Mouse (Mus musculus) MEL (cell line): ENCODE results near the gene Gm20388. TPM values are rescaled to one million over a fixed set of nuclear protein-coding genes. Genes with fewer than 3 reads are reported as not detected.

Experiments used
- DNase-seq: peaks from one replicate; pipeline ENCODE4 v3.0.0; 2011; ENCODE audit warnings: low read depth, low spot score
- H3K27ac ChIP-seq: 2 replicates; pipeline ENCODE4 v1.5.1; 2012; ENCODE audit warnings: low read depth, mild to moderate bottlenecking, control low read depth, low read length, moderate library complexity; ENCODE audit not compliant: control insufficient read depth
- H3K27me3 ChIP-seq, 2 experiments: fragments of 150-350 bp in 1 of 2; sonication (generic) in 1 of 2; 2 replicates each; pipeline ENCODE4 v1.6.1; 2012; ENCODE audit warnings: low read length in 2 of 2, mild to moderate bottlenecking in 2 of 2, improper control_type of control experiment in 1 of 2, moderate library complexity in 1 of 2; ENCODE audit not compliant: insufficient read depth in 2 of 2, control insufficient read depth in 1 of 2
- H3K36me3 ChIP-seq, 2 experiments: 2 replicates each; pipeline ENCODE4 v1.6.1; 2012 to 2014; ENCODE audit warnings: low read length in 2 of 2, improper control_type of control experiment in 1 of 2, inconsistent platforms in 1 of 2, mild to moderate bottlenecking in 1 of 2; ENCODE audit not compliant: insufficient read depth in 2 of 2, control insufficient read depth in 1 of 2
- H3K4me1 ChIP-seq, 2 experiments: fragments of 150-350 bp in 1 of 2; sonication (generic) in 1 of 2; 2 replicates each; pipeline ENCODE4 v1.6.1; 2012; ENCODE audit warnings: low read length in 2 of 2, improper control_type of control experiment in 1 of 2, mild to moderate bottlenecking in 1 of 2; ENCODE audit not compliant: insufficient read depth in 2 of 2, control insufficient read depth in 1 of 2
- H3K4me3 ChIP-seq, 2 experiments: fragments of 150-350 bp in 1 of 2; sonication (generic) in 1 of 2; 2 replicates each; pipeline ENCODE4 v1.5.1; 2012; ENCODE audit warnings: low read depth in 2 of 2, low read length in 2 of 2, mild to moderate bottlenecking in 2 of 2, moderate library complexity in 2 of 2, control low read depth in 1 of 2, improper control_type of control experiment in 1 of 2; ENCODE audit not compliant: control insufficient read depth in 1 of 2, insufficient read depth in 1 of 2
- H3K79me2 ChIP-seq: 2 replicates; pipeline ENCODE4 v1.6.1; 2012; ENCODE audit warnings: mild to moderate bottlenecking, low read length, moderate library complexity; ENCODE audit not compliant: control insufficient read depth, poor library complexity, insufficient read depth
- H3K9ac ChIP-seq: 2 replicates; pipeline ENCODE4 v1.6.1; 2012; ENCODE audit warnings: low read depth, mild to moderate bottlenecking, control low read depth, low read length, moderate library complexity; ENCODE audit not compliant: control insufficient read depth, poor library complexity, severe bottlenecking
- H3K9me3 ChIP-seq: fragments of 150-350 bp; sonication (generic); replicated peaks from 2 replicates; pipeline ENCODE4 v1.6.1; 2012; ENCODE audit warnings: mild to moderate bottlenecking, low read length, improper control_type of control experiment, moderate library complexity; ENCODE audit not compliant: insufficient read depth
- CHD1 ChIP-seq: IDR thresholded peaks from 2 replicates; pipeline ENCODE4 v1.6.1; 2012; ENCODE audit warnings: low read depth, mild to moderate bottlenecking, inconsistent platforms, low read length, improper control_type of control experiment
- CHD2 ChIP-seq: IDR thresholded peaks from 2 replicates; pipeline ENCODE4 v1.6.1; 2011; ENCODE audit warnings: low read length, improper control_type of control experiment
- CTCF ChIP-seq, 3 experiments: IDR thresholded peaks in 2 of 3; conservative IDR thresholded peaks in 1 of 3; 2 replicates each; pipeline ENCODE4 v1.5.1; 2011 to 2012; ENCODE audit warnings: low read length in 3 of 3, low read depth in 2 of 3, mild to moderate bottlenecking in 2 of 3, improper control_type of control experiment in 1 of 3, inconsistent platforms in 1 of 3, mixed read lengths in 1 of 3, moderate library complexity in 1 of 3; ENCODE audit not compliant: control insufficient read depth in 1 of 3, insufficient read depth in 1 of 3, poor library complexity in 1 of 3, severe bottlenecking in 1 of 3
- E2F4 ChIP-seq: IDR thresholded peaks from 2 replicates; pipeline ENCODE4 v1.6.1; 2011; ENCODE audit warnings: low read depth, low read length, improper control_type of control experiment, borderline replicate concordance
- ELF1 ChIP-seq: IDR thresholded peaks from 2 replicates; pipeline ENCODE4 v1.6.1; 2014; ENCODE audit warnings: low read depth, mild to moderate bottlenecking, inconsistent platforms, low read length, improper control_type of control experiment, moderate library complexity
- EP300 ChIP-seq, 2 experiments: IDR thresholded peaks; 2 replicates each; pipeline ENCODE4 v1.6.1; 2011; ENCODE audit warnings: improper control_type of control experiment in 2 of 2, low read length in 2 of 2, low read depth in 1 of 2, mild to moderate bottlenecking in 1 of 2
- GABPA ChIP-seq: IDR thresholded peaks from 2 replicates; pipeline ENCODE4 v1.6.1; 2012; ENCODE audit warnings: low read depth, mild to moderate bottlenecking, inconsistent platforms, low read length, improper control_type of control experiment, moderate library complexity
- GATA1 ChIP-seq: IDR thresholded peaks from 2 replicates; pipeline ENCODE4 v1.6.1; 2011; ENCODE audit warnings: low read depth, low read length, improper control_type of control experiment
- JUND ChIP-seq: IDR thresholded peaks from 2 replicates; pipeline ENCODE4 v1.6.1; 2011; ENCODE audit warnings: low read depth, mild to moderate bottlenecking, improper control_type of control experiment, low read length
- KAT2A ChIP-seq: conservative IDR thresholded peaks from 2 replicates; pipeline ENCODE4 v1.6.1; 2012; ENCODE audit warnings: low read depth, low read length, improper control_type of control experiment, inconsistent platforms
- MAFK ChIP-seq: IDR thresholded peaks from 2 replicates; pipeline ENCODE4 v1.6.1; 2011; ENCODE audit warnings: low read depth, mild to moderate bottlenecking, low read length, improper control_type of control experiment, borderline replicate concordance
- MAX ChIP-seq: IDR thresholded peaks from 2 replicates; pipeline ENCODE4 v1.6.1; 2011; ENCODE audit warnings: low read length, improper control_type of control experiment
- MYC ChIP-seq: IDR thresholded peaks from 2 replicates; pipeline ENCODE4 v1.6.1; 2011; ENCODE audit warnings: low read depth, mild to moderate bottlenecking, low read length, improper control_type of control experiment, moderate library complexity
- NELFE ChIP-seq: IDR thresholded peaks from 2 replicates; pipeline ENCODE4 v1.6.1; 2011; ENCODE audit warnings: low read depth, low read length, improper control_type of control experiment
- NRF1 ChIP-seq: IDR thresholded peaks from 2 replicates; pipeline ENCODE4 v1.6.1; 2014; ENCODE audit warnings: low read depth, mild to moderate bottlenecking, inconsistent platforms, low read length, improper control_type of control experiment, moderate library complexity; ENCODE audit not compliant: poor library complexity, insufficient read depth, severe bottlenecking
- POLR2AphosphoS2 ChIP-seq: IDR thresholded peaks from 2 replicates; pipeline ENCODE4 v1.6.1; 2011; ENCODE audit warnings: low read length, improper control_type of control experiment
- POLR2AphosphoS5 ChIP-seq: IDR thresholded peaks from 2 replicates; pipeline ENCODE4 v1.6.1; 2012; ENCODE audit warnings: low read depth, borderline replicate concordance, mild to moderate bottlenecking, inconsistent platforms, low read length, moderate library complexity, mixed read lengths
- SIN3A ChIP-seq: IDR thresholded peaks from 2 replicates; pipeline ENCODE4 v1.6.1; 2012; ENCODE audit warnings: low read length, improper control_type of control experiment, inconsistent platforms
- SMC3 ChIP-seq: IDR thresholded peaks from 2 replicates; pipeline ENCODE4 v1.6.1; 2011; ENCODE audit warnings: low read depth, low read length, improper control_type of control experiment
- TBP ChIP-seq: IDR thresholded peaks from 2 replicates; pipeline ENCODE4 v1.8.0; 2011; ENCODE audit warnings: low read depth, low read length, improper control_type of control experiment
- TCF12 ChIP-seq: IDR thresholded peaks from 2 replicates; pipeline ENCODE4 v1.6.1; 2014; ENCODE audit warnings: low read depth, mild to moderate bottlenecking, inconsistent platforms, low read length, improper control_type of control experiment, moderate library complexity
- USF1 ChIP-seq: IDR thresholded peaks from 2 replicates; pipeline ENCODE4 v1.6.1; 2014; ENCODE audit warnings: low read depth, mild to moderate bottlenecking, inconsistent platforms, low read length, improper control_type of control experiment, moderate library complexity
- USF2 ChIP-seq, 2 experiments: IDR thresholded peaks; 2 replicates each; pipeline ENCODE4 v1.6.1; 2011 to 2012; ENCODE audit warnings: improper control_type of control experiment in 2 of 2, low read length in 2 of 2, borderline replicate concordance in 1 of 2, inconsistent platforms in 1 of 2, low read depth in 1 of 2, mild to moderate bottlenecking in 1 of 2; ENCODE audit not compliant: insufficient read depth in 1 of 2
- ZC3H11A ChIP-seq: IDR thresholded peaks from 2 replicates; pipeline ENCODE4 v1.6.1; 2012; ENCODE audit warnings: low read depth, mild to moderate bottlenecking, inconsistent platforms, low read length, improper control_type of control experiment
- ZKSCAN1 ChIP-seq: IDR thresholded peaks from 2 replicates; pipeline ENCODE4 v1.6.1; 2012; ENCODE audit warnings: low read depth, mild to moderate bottlenecking, inconsistent platforms, low read length, improper control_type of control experiment, moderate library complexity
- ZNF384 ChIP-seq: IDR thresholded peaks from 2 replicates; pipeline ENCODE4 v1.6.1; 2012; ENCODE audit warnings: low read depth, mild to moderate bottlenecking, inconsistent platforms, low read length, improper control_type of control experiment
- polyA plus RNA-seq, 2 experiments: library from polyadenylated mRNA; stranded (reverse) in 1 of 2; unstranded in 1 of 2; fragments of >175 nt in 1 of 2; fragments of >200 nt in 1 of 2; gene quantifications; 2 replicates each; pipeline versions ENCODE4 v1.2.1 to v1.2.4; 2012; ENCODE audit warnings: low replicate concordance in 2 of 2, low read depth in 1 of 2; ENCODE audit not compliant: insufficient read length in 2 of 2, insufficient read depth in 1 of 2, missing spikeins in 1 of 2
- total RNA-seq: library from RNA; depleted of rRNA; stranded (reverse); fragments of 300-350 nt; gene quantifications from 2 replicates; pipeline ENCODE4 v1.2.3, GENCODE M21; 2012

Gene Gm20388
- total and polyA plus RNA-seq, 3 experiments = 11.1 to 17.8 TPM; not detected in 1

DNA sequence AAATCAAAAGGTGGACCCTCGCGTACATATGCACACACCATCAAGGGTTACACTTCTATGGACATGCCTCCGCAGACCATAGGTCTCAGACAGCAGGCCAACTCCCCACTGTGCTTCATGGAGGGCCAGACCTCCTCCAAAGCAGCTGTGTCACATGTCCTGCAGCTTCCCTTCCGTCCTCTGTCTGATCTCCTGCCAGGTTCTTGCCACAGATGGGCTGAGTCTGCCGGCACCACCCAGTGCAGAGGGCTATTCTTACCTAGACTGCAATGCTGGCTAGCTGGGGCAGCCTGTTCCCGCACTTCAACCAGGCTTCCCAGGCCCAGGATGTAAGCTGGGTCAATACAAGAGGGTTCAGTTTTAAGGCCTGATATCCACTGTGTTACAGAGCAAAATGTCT, 4464.5 kb downstream of the Gm20388 start:
- Histone ChIP-seq H3K36me3 (no peaks in the 10 kb centered on the region), H3K4me1 (no peaks in the 10 kb centered on the region), H3K9ac (no peak overlapping the region), H3K9me3 (no peaks in the 10 kb centered on the region), H3K79me2 (no peaks in the 10 kb centered on the region), H3K4me3 (no peak overlapping the region), H3K27ac (no peak overlapping the region), H3K27me3 (no peaks in the 10 kb centered on the region)
- DNase-seq = no peak
- no peak for TF ChIP-seq MAX
- TF ChIP-seq ELF1 = no peak
- no peak for TF ChIP-seq NRF1
- TF ChIP-seq TCF12 = no peak
- TF ChIP-seq USF2 (IDR thresholded peaks at IDR 0.05; ENCODE audit: borderline replicate concordance in 1 of 2, insufficient read depth in 1 of 2, low read depth in 1 of 2, low read length in 2 of 2) = no peak
- no peak for TF ChIP-seq POLR2AphosphoS5
- TF ChIP-seq CHD1 = no peak
- TF ChIP-seq ZKSCAN1 = no peak
- TF ChIP-seq SIN3A = no peak
- TF ChIP-seq EP300 (IDR thresholded peaks at IDR 0.05; ENCODE audit: low read depth in 1 of 2, low read length in 2 of 2) = no peak
- TF ChIP-seq MYC = no peak
- no peak for TF ChIP-seq ZNF384
- no peak for TF ChIP-seq CTCF (IDR thresholded peaks at IDR 0.05 in 2 of 3, conservative IDR thresholded peaks at IDR 0.05 in 1 of 3; ENCODE audit: control insufficient read depth in 1 of 3, insufficient read depth in 1 of 3, low read depth in 2 of 3, low read length in 3 of 3, poor library complexity in 1 of 3, severe bottlenecking in 1 of 3)
- TF ChIP-seq POLR2AphosphoS2 = no peak
- TF ChIP-seq NELFE = no peak

DNA sequence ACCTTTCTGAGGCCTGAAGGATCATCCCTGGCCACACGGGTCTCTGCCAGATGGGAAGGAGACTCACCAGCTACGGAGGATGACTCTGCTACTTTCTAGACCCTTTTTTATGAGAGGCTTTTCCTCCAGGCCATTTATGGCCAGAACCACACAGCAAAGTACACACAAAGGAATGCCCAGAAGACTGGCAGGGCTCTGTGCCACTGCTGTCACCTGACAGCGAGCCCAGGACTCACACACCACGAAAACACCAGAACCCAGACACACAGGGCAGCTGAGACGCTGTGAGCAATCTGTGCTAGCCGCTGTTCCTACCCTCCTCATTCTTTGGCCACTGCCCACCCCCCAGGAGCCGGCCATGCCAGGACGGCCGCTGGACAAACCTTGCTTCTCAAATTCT, 4465.1 kb downstream of the Gm20388 start:
- Histone ChIP-seq H3K27me3 (no peaks in the 10 kb centered on the region), H3K9ac (no peak overlapping the region), H3K36me3 (no peaks in the 10 kb centered on the region), H3K9me3 (no peaks in the 10 kb centered on the region), H3K79me2 (no peaks in the 10 kb centered on the region), H3K4me1 (no peaks in the 10 kb centered on the region), H3K4me3 (no peak overlapping the region), H3K27ac (no peak overlapping the region)
- DNase-seq = no peak
- no peak for TF ChIP-seq SIN3A
- no peak for TF ChIP-seq NRF1
- TF ChIP-seq ZC3H11A = no peak
- no peak for TF ChIP-seq NELFE
- no peak for TF ChIP-seq POLR2AphosphoS5
- no peak for TF ChIP-seq TCF12
- TF ChIP-seq MAFK = no peak
- no peak for TF ChIP-seq ELF1
- no peak for TF ChIP-seq CTCF (IDR thresholded peaks at IDR 0.05 in 2 of 3, conservative IDR thresholded peaks at IDR 0.05 in 1 of 3; ENCODE audit: control insufficient read depth in 1 of 3, insufficient read depth in 1 of 3, low read depth in 2 of 3, low read length in 3 of 3, poor library complexity in 1 of 3, severe bottlenecking in 1 of 3)
- TF ChIP-seq USF1 = no peak
- TF ChIP-seq E2F4 = no peak
- TF ChIP-seq CHD1 = no peak
- no peak for TF ChIP-seq GATA1
- TF ChIP-seq GABPA = no peak
- no peak for TF ChIP-seq JUND
- no peak for TF ChIP-seq SMC3
- no peak for TF ChIP-seq CHD2
- no peak for TF ChIP-seq TBP
- TF ChIP-seq KAT2A = no peak
